Mouse (Mus musculus): ENCODE results near the gene Aco1.

The Aco1 gene

DNA sequence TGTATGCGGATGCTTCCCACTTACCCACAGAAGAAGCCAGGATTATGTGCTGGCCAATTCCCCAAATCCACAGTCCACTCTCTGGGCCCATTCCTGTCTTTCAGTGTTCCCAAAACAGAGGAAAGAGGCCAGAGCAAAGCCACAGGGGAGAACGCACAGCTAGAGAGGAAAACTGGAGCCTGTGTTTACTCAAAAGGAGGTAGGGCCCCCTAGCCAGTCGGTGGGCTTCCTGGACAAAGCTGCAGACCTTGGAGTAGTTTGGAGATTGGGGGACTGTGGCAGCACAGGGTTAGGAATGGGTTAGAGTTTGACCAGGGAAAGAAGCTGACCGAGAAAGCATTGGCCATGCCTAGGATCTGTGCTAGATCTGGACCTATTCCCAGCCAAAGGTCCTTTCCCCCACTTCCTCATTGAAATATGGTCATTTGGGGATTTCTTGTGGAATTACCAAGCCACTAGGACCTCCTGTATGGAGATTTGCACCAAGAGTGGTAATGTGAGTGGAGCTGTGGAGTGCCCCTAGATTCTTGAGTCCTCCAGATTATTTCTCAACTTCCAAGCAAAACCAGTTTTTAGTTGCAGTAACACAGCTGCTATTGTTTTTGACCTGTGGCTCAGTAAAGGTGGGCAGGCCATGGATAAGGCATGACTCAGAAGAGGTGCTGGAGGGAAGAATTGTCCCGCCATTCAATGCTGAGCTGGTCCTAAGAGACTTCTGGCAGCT lies 14.8 kb downstream of the Aco1 start:
- DNase-seq (ENCODE audit: low spot score in 2 of 2): no peak

DNA sequence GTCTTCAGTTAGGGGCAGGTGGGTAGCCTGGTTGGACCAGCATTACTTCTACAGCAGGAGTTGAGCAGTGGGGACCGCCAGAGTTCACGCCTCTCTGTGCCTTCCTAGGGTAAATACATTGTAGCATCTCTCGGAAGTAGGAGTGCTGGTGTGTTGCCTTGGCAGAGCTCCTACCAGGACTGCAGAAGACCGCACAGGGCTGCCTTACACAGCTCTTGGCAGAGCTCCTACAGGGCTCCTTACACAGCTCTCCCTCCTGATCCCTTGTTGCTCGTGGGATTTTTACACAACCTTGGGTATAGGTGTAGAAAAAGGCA lies 15.3 kb downstream of the Aco1 start:
- DNase-seq (ENCODE audit: low spot score in 2 of 2): no peak

DNA sequence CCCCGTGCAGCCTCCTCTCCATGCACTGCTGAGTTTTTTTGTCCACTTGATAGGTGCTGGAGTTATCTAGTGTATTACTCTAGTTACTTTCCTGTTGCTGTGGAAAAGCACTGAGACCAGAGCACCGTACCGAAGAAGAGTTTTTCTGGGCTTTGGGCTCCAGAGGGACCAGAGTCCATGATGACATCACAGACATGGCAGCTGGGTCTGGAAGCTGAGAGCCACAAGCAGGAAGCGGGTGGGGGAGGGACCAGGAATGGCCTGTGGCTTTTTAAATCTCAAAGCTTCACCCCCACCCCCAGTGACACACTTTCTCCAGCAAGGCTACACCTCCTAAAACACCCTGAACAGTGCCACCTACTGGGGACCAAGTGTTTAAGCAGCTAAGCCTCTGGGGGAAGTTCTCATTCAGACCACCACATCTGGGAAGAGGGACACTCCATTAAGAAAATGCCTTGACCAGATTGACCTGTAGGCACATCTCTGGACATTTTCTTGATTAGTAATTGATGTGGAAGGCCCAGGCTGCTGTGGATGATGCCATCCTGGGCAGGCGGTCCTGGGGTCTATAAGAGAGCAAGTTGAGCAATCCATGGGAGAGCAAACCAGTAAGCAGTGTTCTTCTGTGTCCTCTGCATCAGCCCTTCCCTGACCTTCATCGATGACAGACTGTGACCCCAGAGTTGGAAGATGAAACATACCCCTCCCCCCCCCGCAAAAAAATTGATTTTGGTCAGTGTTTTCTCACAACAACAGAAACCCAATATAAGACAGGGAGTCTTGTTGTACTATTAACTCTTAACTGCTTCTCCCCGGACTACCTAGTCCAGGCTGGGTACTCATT lies 17.9 kb downstream of the Aco1 start:
- no peak for DNase-seq (ENCODE audit: low spot score in 2 of 2)

DNA sequence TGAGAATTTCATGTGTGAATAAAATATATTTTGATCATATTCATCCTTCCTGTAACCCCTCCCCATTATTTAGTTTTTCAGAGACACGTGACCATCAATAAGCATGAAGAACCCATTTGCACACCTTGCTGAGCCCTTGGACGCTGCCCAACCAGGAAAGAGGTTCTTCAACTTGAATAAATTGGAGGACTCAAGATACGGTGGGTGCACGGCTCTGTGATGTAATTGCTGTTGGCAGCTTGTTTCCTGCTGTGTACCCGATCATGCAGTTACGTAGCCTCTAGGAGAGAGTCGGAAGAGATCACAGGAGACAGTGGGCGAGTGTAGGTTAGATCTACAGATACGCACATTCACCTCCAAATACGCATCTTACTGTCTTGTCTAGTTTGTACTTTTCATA lies 20.8 kb downstream of the Aco1 start:
- DNase-seq (ENCODE audit: low spot score in 2 of 2): no peak

DNA sequence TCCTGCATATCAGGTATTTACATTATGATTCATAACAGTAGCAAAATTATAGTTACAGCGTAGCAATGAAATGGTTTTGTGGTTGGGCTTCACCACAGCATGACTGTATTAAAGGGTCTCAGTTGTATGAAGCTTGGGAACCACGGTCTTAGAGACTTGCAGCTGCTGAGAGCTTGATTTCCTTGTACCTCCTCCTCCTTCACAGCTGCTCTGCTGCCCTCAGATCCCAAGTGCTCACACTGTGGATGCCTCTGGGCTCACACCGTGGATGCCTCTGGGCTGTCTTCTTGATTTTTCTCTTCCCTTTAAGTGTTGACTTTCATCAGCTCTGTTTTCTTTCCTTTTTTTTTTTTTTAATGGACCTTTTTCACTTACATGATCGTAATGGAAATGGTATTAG lies 28.6 kb downstream of the Aco1 start:
- no peak for DNase-seq (ENCODE audit: low spot score in 2 of 2)

DNA sequence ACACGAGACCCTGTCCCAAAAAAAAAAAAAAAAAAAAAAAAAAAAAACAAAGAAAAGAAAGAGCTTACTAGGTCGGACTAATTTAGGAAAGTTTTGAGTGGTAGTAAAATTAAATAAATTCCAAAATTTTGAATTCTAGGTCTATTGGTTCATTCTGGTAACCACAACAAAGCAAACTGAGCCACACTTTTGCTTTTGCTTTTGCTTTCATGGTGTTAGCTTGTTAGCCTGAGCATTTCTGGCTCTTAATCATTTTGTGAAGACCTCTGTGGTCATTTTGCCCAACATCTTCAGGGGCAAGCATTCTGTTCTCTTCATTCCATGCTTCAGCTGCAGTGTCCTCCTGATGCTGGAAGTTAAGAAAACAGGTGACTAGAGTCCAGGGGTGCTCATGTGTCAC lies 29.5 kb downstream of the Aco1 start:
- DNase-seq (ENCODE audit: low spot score in 2 of 2): no peak

DNA sequence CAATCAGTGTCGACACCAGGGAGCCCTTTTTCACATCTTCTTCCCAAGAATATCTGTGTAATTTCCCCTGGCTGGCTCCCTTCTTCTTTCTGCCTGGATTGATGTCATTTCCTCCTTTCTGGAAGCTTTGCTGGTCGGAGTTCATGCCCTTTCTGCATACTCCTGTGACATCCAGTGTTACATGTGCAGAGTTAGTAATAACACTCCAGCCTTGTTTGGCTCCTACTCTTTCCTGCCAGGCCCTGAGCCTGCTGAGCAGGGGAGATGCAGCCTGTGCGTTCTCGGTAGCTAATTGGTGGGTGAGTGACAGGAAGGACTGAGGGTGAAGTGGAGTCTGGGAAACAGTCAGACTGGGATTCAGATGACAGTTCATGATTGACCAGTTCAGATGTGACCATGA lies 31.4 kb downstream of the Aco1 start:
- DNase-seq (ENCODE audit: low spot score in 2 of 2): no peak

DNA sequence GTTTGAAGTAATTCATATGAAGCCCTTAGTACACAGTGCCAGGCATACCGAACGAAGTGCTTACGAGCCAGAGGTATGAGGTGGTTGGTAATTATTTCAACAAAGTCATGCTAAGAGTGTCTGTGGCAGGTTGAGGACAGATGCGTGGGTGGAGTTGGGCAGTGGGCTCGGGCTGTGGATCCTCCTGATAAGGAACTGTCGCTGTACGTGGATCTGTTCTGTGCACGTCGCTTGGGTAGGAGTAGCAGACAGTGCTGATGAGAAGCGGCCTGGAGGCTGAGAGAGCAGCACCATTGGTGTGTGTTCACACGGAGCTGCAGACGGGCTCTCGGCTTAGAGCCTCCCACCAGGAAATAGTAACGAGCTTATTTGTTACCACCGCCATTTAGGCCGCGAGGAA lies 35.7 kb downstream of the Aco1 start:
- DNase-seq (ENCODE audit: low spot score in 2 of 2): no peak

DNA sequence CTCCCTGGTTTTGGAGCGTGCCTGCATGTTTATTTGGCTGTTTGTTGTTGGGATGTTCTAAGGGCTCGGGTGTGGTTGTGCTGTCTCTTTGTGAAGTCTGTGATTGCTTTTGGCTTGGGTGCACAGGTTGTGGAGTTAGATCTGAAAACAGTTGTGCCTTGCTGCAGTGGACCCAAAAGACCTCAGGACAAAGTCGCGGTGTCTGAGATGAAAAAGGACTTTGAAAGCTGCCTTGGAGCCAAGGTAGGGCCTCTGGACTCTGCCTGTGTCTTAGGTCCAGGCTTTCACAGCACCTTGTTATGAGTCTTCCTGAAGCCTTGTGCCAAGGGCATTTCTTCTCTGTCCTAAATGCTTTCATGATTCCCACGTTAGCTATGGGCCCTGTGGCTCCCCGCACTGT lies 37.2 kb downstream of the Aco1 start:
- no peak for DNase-seq (ENCODE audit: low spot score in 2 of 2)

DNA sequence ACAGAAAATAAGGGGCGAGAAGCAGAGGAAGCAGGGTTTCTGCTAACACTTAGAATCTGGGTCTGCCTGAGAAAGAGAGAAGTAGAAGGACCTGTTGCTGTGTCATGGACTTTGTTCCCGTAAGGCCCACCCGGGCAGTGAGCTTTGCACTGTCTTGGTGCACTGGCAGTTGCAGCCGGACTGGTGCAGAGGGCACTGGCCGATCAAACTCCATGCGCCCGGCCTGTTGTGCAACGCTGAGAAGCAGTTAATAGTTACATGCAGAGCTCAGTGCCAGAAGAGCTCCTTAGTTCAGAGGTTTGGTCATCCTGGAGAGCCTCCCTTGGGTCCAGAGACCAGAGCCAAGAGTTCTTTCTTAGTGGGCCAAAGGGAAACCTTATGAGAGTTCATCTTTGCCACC lies 38.8 kb downstream of the Aco1 start:
- no peak for DNase-seq (ENCODE audit: low spot score in 2 of 2)

DNA sequence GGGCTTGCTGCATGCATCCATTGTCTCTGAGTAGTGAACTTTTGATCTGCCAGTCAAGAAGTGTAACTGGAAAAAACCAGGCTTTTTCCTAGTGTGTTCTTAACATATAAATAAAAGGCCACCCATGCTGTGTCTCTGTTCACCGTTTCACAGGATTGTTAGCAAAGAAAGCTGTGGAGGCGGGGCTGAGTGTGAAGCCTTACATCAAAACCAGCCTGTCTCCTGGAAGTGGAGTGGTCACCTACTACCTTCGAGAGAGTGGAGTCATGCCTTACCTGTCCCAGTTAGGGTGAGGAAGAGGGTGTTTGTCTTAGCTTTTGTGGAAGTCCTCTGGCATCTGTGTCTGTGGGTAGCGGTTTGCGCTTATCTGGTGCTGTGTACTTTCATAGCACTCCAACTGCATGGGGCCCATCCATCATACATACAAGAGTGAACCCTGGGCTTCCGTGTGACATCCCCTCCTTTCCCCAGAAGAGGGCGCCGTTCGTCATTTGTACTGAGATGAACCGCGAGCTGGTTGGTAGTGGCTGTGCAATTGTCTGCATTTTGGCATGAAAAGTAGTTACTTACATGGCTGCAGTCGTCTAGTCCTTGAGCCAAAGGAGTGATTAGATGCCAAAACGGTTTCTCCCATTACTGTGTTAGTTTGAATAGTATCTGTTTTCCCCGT lies 39.9 kb downstream of the Aco1 start:
- DNase-seq (ENCODE audit: low spot score in 2 of 2): peak in 1 of 2 experiments; percentile 64

DNA sequence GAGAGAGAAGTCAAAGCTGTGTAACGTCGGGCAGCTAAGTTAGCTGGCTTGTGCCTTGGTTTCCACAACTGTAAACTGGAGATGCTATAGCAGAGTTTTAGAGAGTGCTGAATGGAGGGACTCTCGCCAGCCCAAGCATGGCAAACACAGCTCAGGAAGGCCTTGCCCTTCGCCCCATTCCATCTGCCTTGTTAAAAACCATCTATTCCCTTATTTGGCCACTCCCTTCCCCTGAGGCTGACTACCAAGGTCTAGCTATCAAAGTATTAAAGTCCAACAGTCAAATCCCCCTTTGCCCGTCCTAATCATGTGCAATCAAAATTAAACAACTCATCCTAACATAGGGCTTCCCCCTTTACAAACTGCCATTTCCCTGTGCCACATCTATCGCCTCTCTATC lies 40.9 kb downstream of the Aco1 start:
- DNase-seq (ENCODE audit: low spot score in 2 of 2): no peak

DNA sequence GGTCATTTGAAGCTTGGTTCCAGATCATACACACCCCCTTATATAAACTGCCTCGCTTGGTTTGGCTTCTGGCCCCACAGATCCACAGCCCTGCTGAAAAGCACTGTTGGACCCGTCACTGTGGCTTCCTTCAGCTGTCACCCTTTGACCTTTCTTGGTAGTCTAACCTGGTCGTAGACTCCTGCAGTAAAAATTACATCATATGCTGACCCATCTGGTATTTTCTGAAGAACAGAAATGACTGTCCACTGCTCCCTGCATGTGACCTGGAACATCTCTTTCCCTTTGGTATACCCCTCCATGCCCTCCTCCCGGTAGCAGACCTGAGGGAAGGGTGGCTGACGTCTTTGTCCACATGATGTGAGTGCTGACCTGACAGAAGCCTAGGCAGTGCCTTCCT lies 41.6 kb downstream of the Aco1 start:
- no peak for DNase-seq (ENCODE audit: low spot score in 2 of 2)

DNA sequence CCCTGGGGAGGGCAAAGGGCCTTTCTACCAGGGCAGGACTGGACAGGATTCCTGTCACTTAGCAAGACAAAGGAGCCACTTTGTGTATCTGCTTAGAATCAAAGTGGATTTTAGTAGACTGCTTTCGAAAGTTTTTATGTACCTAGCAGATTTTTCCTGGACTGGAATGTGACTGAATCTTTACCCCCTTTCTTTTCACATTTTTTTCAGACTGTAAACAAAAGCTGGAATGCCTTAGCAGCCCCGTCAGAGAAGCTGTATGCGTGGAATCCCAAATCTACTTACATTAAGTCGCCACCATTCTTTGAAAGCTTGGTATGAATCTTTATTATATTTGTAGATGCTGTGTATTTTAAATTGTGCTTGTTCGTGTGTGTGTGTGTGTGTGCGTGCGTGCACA lies 45.1 kb downstream of the Aco1 start:
- no peak for DNase-seq (ENCODE audit: low spot score in 2 of 2)

DNA sequence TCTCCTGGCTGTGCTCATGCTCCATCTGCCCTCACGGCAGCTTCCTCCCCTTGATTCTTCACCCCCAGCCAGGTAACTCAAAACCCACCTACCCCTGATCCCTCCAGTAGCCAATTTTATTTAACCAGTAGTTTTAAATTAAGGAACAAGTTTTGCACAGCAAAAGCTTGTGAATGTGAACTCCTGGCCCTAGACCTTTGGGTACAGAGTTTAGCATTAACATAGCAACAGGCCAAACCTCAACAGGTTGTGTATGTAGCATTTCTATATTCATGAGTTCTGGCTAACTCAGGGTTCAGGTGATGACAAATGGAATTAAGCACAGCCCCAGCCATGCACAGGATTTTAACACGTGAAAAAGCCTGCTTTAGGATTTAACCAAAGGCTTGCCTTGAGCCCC lies 49.4 kb downstream of the Aco1 start:
- no peak for DNase-seq (ENCODE audit: low spot score in 2 of 2)

DNA sequence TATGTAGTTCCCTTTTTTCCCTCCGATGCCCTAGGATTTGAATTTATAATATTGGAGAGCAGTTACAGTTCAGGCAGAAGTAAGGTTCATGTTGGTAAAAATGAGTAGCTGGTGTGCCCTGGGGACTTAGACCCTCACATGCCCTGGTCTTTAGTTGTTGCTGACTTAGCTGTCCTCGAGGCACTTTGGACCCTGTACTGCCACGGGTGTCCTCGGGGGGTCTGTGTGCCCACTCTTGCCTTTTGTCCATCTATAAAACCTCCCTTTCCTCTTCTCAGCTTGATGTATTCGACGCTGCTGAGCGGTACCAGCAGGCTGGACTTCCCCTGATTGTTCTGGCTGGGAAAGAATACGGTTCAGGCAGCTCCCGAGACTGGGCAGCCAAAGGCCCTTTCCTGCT lies 50.6 kb downstream of the Aco1 start:
- no peak for DNase-seq (ENCODE audit: low spot score in 2 of 2)

DNA sequence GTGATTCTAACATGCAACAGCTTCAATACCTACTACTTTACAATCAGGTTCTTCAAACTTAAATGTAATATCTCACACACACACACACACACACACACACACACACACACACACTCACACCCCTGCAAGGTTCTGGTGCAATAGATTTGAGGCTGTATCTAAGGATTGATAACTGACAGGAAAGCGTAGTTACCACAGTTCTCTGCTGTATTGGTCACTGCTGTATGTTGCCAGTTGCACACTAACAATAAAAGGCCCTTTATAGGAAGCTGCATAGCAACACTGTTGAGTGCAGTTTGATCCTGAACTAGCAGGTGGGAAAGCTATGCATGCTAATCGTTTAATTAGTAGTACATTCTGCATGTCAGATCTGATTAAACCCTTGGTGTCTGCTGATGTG lies 52.5 kb downstream of the Aco1 start:
- no peak for DNase-seq (ENCODE audit: low spot score in 2 of 2)

DNA sequence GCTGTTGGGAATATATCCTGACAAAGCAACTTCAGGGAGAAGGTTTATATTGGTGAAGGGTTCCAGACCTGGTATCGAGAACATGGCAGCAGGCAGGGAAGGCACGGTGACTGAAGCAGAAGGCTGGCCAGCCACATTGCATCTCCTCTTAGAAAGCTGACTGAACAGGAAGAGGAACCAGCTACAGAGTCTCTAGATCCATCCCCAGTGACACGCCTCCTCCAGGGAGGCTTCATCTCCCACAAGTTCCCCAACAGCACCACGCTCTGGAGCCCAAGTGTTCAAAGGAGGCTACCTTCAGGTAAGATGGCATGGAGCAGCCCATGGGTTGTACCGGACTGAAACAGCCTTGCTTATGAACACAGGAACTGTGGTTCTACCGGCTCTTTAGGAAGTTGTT lies 59.3 kb downstream of the Aco1 start:
- no peak for DNase-seq (ENCODE audit: low spot score in 2 of 2)

DNA sequence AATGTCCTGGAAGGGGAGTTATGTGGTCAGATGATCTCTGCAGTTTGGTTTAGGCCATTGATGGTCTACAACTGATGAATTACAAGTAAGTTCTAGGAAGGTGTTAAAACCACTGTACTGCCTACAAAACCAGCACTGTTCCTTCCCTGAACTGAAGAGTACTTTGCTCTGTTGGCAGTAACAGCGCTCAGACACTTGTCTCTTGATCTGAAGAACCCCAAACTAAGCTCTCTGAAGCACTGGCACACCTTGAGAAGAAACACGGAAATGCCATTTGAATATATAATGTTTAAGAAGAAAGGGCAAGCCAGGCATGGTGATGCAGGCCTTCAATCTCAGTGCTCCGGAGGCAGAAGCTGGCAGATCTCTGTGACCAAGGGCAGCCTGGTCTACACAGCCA lies 61.5 kb downstream of the Aco1 start:
- no peak for DNase-seq (ENCODE audit: low spot score in 2 of 2)

DNA sequence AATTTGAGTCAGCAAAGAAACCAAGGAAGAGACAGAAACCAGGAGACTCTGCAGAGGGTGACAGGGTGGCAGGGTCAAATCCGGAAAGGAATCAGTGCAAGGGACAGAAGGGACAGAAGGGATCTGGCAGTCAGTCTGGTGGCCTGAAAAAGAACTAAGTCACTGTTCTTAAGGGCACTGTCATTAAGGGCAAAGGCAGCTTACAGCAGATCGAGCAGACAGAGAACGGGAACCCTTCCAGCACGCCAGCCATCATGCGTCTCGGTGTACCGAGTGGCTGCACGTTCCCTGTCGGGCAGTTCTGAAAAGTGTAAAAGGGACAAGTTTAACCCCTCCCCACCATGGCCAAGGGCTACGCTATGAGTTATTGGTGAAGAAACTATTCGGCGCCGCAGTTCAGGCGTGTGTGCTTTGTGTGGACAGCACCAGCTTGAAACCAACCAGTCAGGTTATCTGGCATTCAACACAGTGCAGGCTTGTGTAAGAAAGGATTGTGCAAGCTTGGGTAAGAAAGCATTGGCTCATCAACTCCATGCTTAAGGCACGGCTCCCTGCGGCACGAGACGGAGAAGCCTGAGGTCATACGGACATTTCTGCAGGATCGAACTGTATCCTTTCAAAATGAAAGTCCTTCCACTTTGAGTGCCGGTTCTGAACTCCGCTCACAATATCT lies 62.5 kb downstream of the Aco1 start:
- DNase-seq (ENCODE audit: low spot score in 2 of 2): no peak

DNA sequence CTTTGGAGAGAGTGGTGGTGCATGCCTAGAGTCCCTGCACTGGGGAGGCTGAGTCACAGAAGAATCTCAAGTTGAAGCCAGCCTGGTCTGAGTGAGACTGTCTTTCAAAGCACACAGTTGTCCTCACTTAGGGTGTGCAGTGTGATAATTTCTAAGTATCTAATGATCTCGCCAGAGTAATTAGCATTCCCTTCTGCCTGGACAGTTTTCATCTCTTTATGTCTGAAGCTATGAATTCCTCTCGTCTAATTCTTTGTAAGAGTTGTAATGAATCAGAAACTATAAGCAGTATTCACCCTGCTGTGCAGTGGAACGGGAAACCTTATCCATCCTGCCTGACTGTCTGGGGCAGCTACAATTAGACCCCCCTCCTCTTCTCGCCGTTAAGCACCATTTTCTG lies 64.8 kb downstream of the Aco1 start:
- no peak for DNase-seq (ENCODE audit: low spot score in 2 of 2)

DNA sequence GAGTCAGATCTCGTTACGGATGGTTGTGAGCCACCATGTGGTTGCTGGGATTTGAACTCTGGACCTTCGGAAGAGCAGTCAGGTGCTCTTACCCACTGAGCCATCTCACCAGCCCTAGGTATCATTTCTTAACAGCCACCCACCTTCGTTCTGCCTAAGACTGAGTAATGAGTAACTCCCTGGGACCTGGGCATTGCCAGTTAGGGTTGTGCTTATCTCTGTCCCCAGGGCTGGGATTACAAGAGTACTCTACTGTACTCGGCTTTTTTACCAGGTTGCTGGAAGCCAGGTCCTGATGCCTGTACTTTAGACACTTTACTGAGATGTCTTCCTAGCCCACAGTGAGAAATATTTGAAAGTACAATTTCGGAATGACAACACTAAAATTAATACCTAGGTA lies 69.3 kb downstream of the Aco1 start:
- DNase-seq (ENCODE audit: low spot score in 2 of 2): no peak

DNA sequence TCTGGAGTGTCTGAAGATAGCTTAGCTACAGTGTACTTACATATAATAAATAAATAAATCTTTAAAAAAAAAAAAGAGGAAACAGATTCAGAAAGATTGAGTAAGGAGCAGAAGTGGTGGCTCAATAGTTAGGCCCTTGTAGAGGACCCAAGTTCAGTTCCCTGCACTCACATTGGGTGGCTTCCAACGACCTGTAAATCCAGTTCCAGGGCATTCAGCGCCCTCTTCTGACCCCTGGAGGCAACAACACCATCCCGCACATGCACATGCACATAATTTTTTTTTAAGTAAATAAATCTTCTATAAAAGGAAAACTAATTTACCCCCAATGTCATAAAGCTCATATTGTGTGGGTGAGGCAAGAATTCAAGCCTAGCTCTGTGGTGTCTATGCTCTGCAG lies 75.0 kb downstream of the Aco1 start:
- no peak for DNase-seq (ENCODE audit: low spot score in 2 of 2)

Data from left cerebral cortex, adult 9 months (tissue).